Mouse (Mus musculus): Measurements from ENCODE around the gene Gm11116. TPM values are rescaled to one million over a fixed set of nuclear protein-coding genes. Genes with fewer than 3 reads are reported as not detected.
"Not testable (repeated sequence)": the region's sequence is repeated elsewhere in the genome, so short reads cannot be mapped to it uniquely, and the experiment has no call there.

Gene Gm11116
- not detected in 2 replicates for total RNA-seq (2015; ENCODE audit: low replicate concordance)
- total RNA-seq (2017; ENCODE audit: low replicate concordance): not detected in 2 replicates

- ATAC-seq (replicated peaks; ENCODE audit: low FRiP score, poor library complexity, severe bottlenecking): no peak
Measured at GRCm38 (mm10) chr5:88111430-88111829, at the start of gene Gm11116. TSS of gene Gm11116 (minus strand) at chr5:88111530.

GRCm38 (mm10) chr5:88153999-88154398 is 42.7 kb upstream of the Gm11116 start, which contains the start of gene Gm11115:
TSS of gene Gm11115 (minus strand) at chr5:88154099.
- no peak for ATAC-seq (replicated peaks; ENCODE audit: low FRiP score, poor library complexity, severe bottlenecking)

- not testable (repeated sequence) for ATAC-seq (replicated peaks; ENCODE audit: low FRiP score, poor library complexity, severe bottlenecking)
Measured at GRCm38 (mm10) chr5:88086256-88086655, 25.1 kb downstream of the Gm11116 start, which contains the start of gene Smr2. TSS of gene Smr2 (plus strand) at chr5:88086556.

Other genes with a start within 250 kb of the Gm11116 start
- gene Odam, start 226.5 kb downstream of the Gm11116 start, total RNA-seq (2015; ENCODE audit: low replicate concordance): not detected in 2 replicates
- gene Odam, start 226.5 kb downstream of the Gm11116 start, total RNA-seq (2017; ENCODE audit: low replicate concordance): not detected in 2 replicates
- gene Csn3, start 186.0 kb downstream of the Gm11116 start, total RNA-seq (2015; ENCODE audit: low replicate concordance): not detected in 2 replicates
- gene Csn3, start 186.0 kb downstream of the Gm11116 start, total RNA-seq (2017; ENCODE audit: low replicate concordance): not detected in 2 replicates
- gene 2310003L06Rik, start 142.1 kb downstream of the Gm11116 start, total RNA-seq (2015; ENCODE audit: low replicate concordance): not detected in 2 replicates
- gene 2310003L06Rik, start 142.1 kb downstream of the Gm11116 start, total RNA-seq (2017; ENCODE audit: low replicate concordance): not detected in 2 replicates
- gene Gm28434, start 142.0 kb downstream of the Gm11116 start, total RNA-seq (2015; ENCODE audit: low replicate concordance): not detected in 2 replicates
- gene Gm28434, start 142.0 kb downstream of the Gm11116 start, total RNA-seq (2017; ENCODE audit: low replicate concordance): not detected in 2 replicates
- not detected in 2 replicates for gene Cabs1, start 132.1 kb downstream of the Gm11116 start, total RNA-seq (2015; ENCODE audit: low replicate concordance)
- gene Cabs1, start 132.1 kb downstream of the Gm11116 start, total RNA-seq (2017; ENCODE audit: low replicate concordance): not detected in 2 replicates
- gene Smr3a, start 109.0 kb downstream of the Gm11116 start, total RNA-seq (2015; ENCODE audit: low replicate concordance): not detected in 2 replicates
- not detected in 2 replicates for gene Smr3a, start 109.0 kb downstream of the Gm11116 start, total RNA-seq (2017; ENCODE audit: low replicate concordance)
- not detected in 2 replicates for gene Smr2, start 25.0 kb downstream of the Gm11116 start, total RNA-seq (2015; ENCODE audit: low replicate concordance)
- not detected in 2 replicates for gene Smr2, start 25.0 kb downstream of the Gm11116 start, total RNA-seq (2017; ENCODE audit: low replicate concordance)
- not detected in 2 replicates for gene Gm11115, start 42.6 kb upstream of the Gm11116 start, total RNA-seq (2015; ENCODE audit: low replicate concordance)
- not detected in 2 replicates for gene Gm11115, start 42.6 kb upstream of the Gm11116 start, total RNA-seq (2017; ENCODE audit: low replicate concordance)
- not detected in 2 replicates for gene Gm7714, start 157.4 kb upstream of the Gm11116 start, total RNA-seq (2015; ENCODE audit: low replicate concordance)
- gene Gm7714, start 157.4 kb upstream of the Gm11116 start, total RNA-seq (2017; ENCODE audit: low replicate concordance): not detected in 2 replicates
- not detected in 2 replicates for gene Prol1, start 205.8 kb upstream of the Gm11116 start, total RNA-seq (2015; ENCODE audit: low replicate concordance)
- gene Prol1, start 205.8 kb upstream of the Gm11116 start, total RNA-seq (2017; ENCODE audit: low replicate concordance): not detected in 2 replicates

Measured in erythroid progenitor cell, adult 5-6 weeks (primary cell).